In the genomic region with DNA sequence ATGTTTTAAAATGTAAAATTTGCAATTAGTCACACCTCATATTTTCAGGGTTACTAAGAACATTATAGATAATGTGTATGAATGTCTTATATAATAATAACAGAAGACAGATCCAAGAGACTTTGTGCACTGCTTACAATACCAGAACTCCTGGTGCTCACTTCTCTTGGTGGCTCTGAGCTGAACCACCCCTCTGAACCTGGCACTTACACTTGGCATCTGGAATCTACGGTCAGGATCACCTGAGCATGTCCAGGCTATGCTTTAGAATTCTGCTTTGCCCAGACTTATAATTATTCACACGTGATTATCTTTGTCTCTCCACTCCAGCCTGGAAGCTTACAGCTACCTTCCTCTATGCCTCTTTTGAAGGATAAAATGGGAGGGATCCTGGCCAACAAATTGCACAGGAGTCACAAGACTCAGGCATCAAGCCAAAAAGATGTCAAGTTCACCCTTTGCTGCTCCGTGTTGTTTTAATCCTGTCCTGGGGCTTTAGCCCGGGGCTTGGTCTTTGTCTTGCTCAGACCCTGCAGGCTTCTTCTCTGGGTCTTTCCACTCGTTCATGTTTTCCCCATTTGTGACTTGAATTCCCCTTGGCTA, we compare ENCODE assay signal across 19 mouse cellular contexts. TPM values are rescaled to one million over a fixed set of nuclear protein-coding genes. Genes with fewer than 3 reads are reported as not detected.
A peak's percentile ranks its signal among the peaks of the same experiment; 100 is the strongest.
DNase-seq lines count a peak whose midpoint lies in the region; ATAC-seq and TF ChIP-seq lines count a peak whose summit lies in the region.
"Had no signal": no experiment of that assay in that cellular context is flagged by ENCODE, and none has a peak within 500 bp of the region (broad histone marks: within the 10 kb centered on the region; RNA-seq: fewer than 3 reads in every experiment).

No protein-coding gene starts in this region.

- no peaks in the 10 kb centered on the region for H3K4me1 ChIP-seq in embryonic facial prominence, embryonic 14.5 days (ENCODE audit: control insufficient read depth, insufficient read depth, low read length)
- no peaks in the 10 kb centered on the region for H3K4me1 ChIP-seq in embryonic facial prominence, embryonic 10.5 days
- peaks cover 16% of the 10 kb centered on the region for H3K4me1 ChIP-seq in hindbrain, embryonic 15.5 days (replicated peaks)
- H3K4me1 ChIP-seq in hindbrain, embryonic 10.5 days (replicated peaks) = no peaks in the 10 kb centered on the region

- peak; percentile 37; the same call in 1 of the 2 replicates for ATAC-seq in embryonic facial prominence, embryonic 14.5 days (ENCODE audit: low read depth)
- ATAC-seq in hindbrain, embryonic 15.5 days (ENCODE audit: low FRiP score, low read depth) = no peak

- no peak overlapping the region for H3K27ac ChIP-seq in embryonic facial prominence, embryonic 14.5 days (replicated peaks; ENCODE audit: low read depth, low read length)
- no peak overlapping the region for H3K27ac ChIP-seq in embryonic facial prominence, embryonic 10.5 days (replicated peaks)
- H3K27ac ChIP-seq in hindbrain, embryonic 15.5 days (replicated peaks) = peak overlapping the region; percentile 63
- no peak overlapping the region for H3K27ac ChIP-seq in hindbrain, embryonic 10.5 days
- H3K27ac ChIP-seq: forebrain, embryonic 13.5 days; gastrocnemius, adult 2 months; heart, adult 2 months; kidney, postnatal 0 days; liver, embryonic 14.5 days; midbrain, embryonic 12.5 days had no signal

- no peak overlapping the region for H3K9ac ChIP-seq in embryonic facial prominence, embryonic 14.5 days (ENCODE audit: low read depth, low read length)
- no peak overlapping the region for H3K9ac ChIP-seq in hindbrain, embryonic 15.5 days
- H3K9ac ChIP-seq: forebrain, embryonic 13.5 days; liver, embryonic 14.5 days; midbrain, embryonic 12.5 days had no signal

- H3K36me3 ChIP-seq in embryonic facial prominence, embryonic 14.5 days (ENCODE audit: control insufficient read depth, insufficient read depth, low read length) = no peaks in the 10 kb centered on the region
- H3K36me3 ChIP-seq in embryonic facial prominence, embryonic 10.5 days (replicated peaks) = no peaks in the 10 kb centered on the region
- H3K36me3 ChIP-seq in hindbrain, embryonic 15.5 days = no peaks in the 10 kb centered on the region
- H3K36me3 ChIP-seq in hindbrain, embryonic 10.5 days = no peaks in the 10 kb centered on the region
- H3K36me3 ChIP-seq: midbrain, embryonic 12.5 days had no signal

- no peaks in the 10 kb centered on the region for H3K27me3 ChIP-seq in embryonic facial prominence, embryonic 14.5 days (replicated peaks; ENCODE audit: control insufficient read depth, insufficient read depth, low read length)
- no peaks in the 10 kb centered on the region for H3K27me3 ChIP-seq in embryonic facial prominence, embryonic 10.5 days (replicated peaks; ENCODE audit: low read depth, poor library complexity, severe bottlenecking)
- no peaks in the 10 kb centered on the region for H3K27me3 ChIP-seq in hindbrain, embryonic 15.5 days
- H3K27me3 ChIP-seq in hindbrain, embryonic 10.5 days (ENCODE audit: insufficient read depth, poor library complexity, severe bottlenecking) = no peaks in the 10 kb centered on the region
- H3K27me3 ChIP-seq: forebrain, embryonic 13.5 days; midbrain, embryonic 12.5 days had no signal

- no peaks in the 10 kb centered on the region for H3K9me3 ChIP-seq in embryonic facial prominence, embryonic 14.5 days (ENCODE audit: control insufficient read depth, low read length)
- H3K9me3 ChIP-seq in embryonic facial prominence, embryonic 10.5 days = no peaks in the 10 kb centered on the region
- no peaks in the 10 kb centered on the region for H3K9me3 ChIP-seq in hindbrain, embryonic 15.5 days
- no peaks in the 10 kb centered on the region for H3K9me3 ChIP-seq in hindbrain, embryonic 10.5 days
- H3K9me3 ChIP-seq: forebrain, embryonic 13.5 days; midbrain, embryonic 12.5 days had no signal

- DNase-seq in embryonic facial prominence, embryonic 14.5 days (ENCODE audit: low spot score) = peak; percentile 33
- DNase-seq in embryonic facial prominence, embryonic 10.5 days (ENCODE audit: low spot score) = no peak
- DNase-seq in hindbrain, embryonic 10.5 days (ENCODE audit: low spot score) = no peak
- peak; percentile 63 for DNase-seq in brain, embryonic 14.5 days (ENCODE audit: low read depth)
- peak; percentile 44 to 46 for DNase-seq in kidney, postnatal 25 days
- no peak for DNase-seq in ovary, adult 18-20 months (ENCODE audit: low spot score)
- DNase-seq: B cell, adult 2 months; cerebellum, adult 11 months; gastrocnemius, adult 2 months; heart, adult 2 months; layer of hippocampus, postnatal 36 days; lung, postnatal 14 days; right cerebral cortex, adult 18-20 months had no signal

- no peak overlapping the region for H3K4me3 ChIP-seq in embryonic facial prominence, embryonic 14.5 days (ENCODE audit: low read depth, low read length)
- no peak overlapping the region for H3K4me3 ChIP-seq in embryonic facial prominence, embryonic 10.5 days
- H3K4me3 ChIP-seq in hindbrain, embryonic 15.5 days = no peak overlapping the region
- H3K4me3 ChIP-seq in hindbrain, embryonic 10.5 days = no peak overlapping the region
- H3K4me3 ChIP-seq: forebrain, embryonic 13.5 days; gastrocnemius, adult 2 months; heart, adult 2 months; midbrain, embryonic 12.5 days had no signal

- TF ChIP-seq POLR2A in brain, embryonic 14.5 days (IDR thresholded peaks at IDR 0.05; ENCODE audit: borderline replicate concordance, extremely low read depth, insufficient read depth, insufficient read length, poor library complexity, severe bottlenecking) = no peak

- H3K4me2 ChIP-seq in embryonic facial prominence, embryonic 14.5 days (ENCODE audit: low read depth, low read length) = no peak overlapping the region
- no peak overlapping the region for H3K4me2 ChIP-seq in hindbrain, embryonic 15.5 days
- H3K4me2 ChIP-seq: forebrain, embryonic 13.5 days; midbrain, embryonic 12.5 days had no signal

- no peak for TF ChIP-seq CTCF in brain, embryonic 14.5 days (IDR thresholded peaks at IDR 0.05; ENCODE audit: borderline replicate concordance, extremely low read depth, insufficient read depth, insufficient read length)

- WGBS in embryonic facial prominence, embryonic 14.5 days = 43% methylated on average over 5 of the region's 5 CpGs
- 72% methylated on average over 5 of the region's 5 CpGs for WGBS in embryonic facial prominence, embryonic 10.5 days
- WGBS in hindbrain, embryonic 15.5 days = 46% methylated on average over 5 of the region's 5 CpGs
- 75% methylated on average over 5 of the region's 5 CpGs for WGBS in hindbrain, embryonic 10.5 days

RNA-seq across cellular contexts. Expression of gene Wdr72, which starts 51.8 kb away (rescaled TPM):
- polyA plus RNA-seq in embryonic facial prominence, embryonic 14.5 days (2014; fragmentation: Nextera tagmentation; extraction: Ambion mirVana) = 0.50 and 0.86 TPM in 2 replicates
- 0.26 and 0.36 TPM in 2 replicates for polyA plus RNA-seq in embryonic facial prominence, embryonic 10.5 days (2016; fragmentation: Nextera tagmentation; extraction: Ambion mirVana)
- 0.90 and 0.97 TPM in 2 replicates for polyA plus RNA-seq in hindbrain, embryonic 15.5 days (2015; fragmentation: Nextera tagmentation; extraction: Ambion mirVana)
- 0.37 and 0.40 TPM in 2 replicates for polyA plus RNA-seq in hindbrain, embryonic 10.5 days (2016; fragmentation: Nextera tagmentation; extraction: Ambion mirVana)
- polyA plus RNA-seq in brain, embryonic 14.5 days (2012; rRNA removed) = 0.25 and 0.37 TPM in 2 replicates
- polyA plus RNA-seq: spleen, adult 2 months had no signal

Comparison
In these comparisons a context has a peak if more than half of its experiments do, and no peak if none do; other contexts are left out.
1. DNase-seq: peak in embryonic facial prominence, embryonic 14.5 days (single experiment), brain, embryonic 14.5 days (single experiment) and kidney, postnatal 25 days (2 of 2); none in embryonic facial prominence, embryonic 10.5 days (single experiment), hindbrain, embryonic 10.5 days (single experiment) and ovary, adult 18-20 months (single experiment).